Mouse (Mus musculus) forebrain, embryonic 16.5 days (tissue): ENCODE results near the gene Fxyd7. TPM values are rescaled to one million over a fixed set of nuclear protein-coding genes. Genes with fewer than 3 reads are reported as not detected.

Experiments
- ATAC-seq: fragments of 200-750 bp; cut with Nextera tagmentation; 2 replicates; pipeline ENCODE4 v1.8.0; 2017; ENCODE audit warnings: mild to moderate bottlenecking, moderate library complexity
- H3K27ac ChIP-seq: fragments of 300-500 bp; sonication (generic); 2 replicates; pipeline ENCODE4 v1.5.1; 2014; ENCODE audit warnings: low read length, control low read depth
- H3K27me3 ChIP-seq: fragments of 300-500 bp; sonication (generic); replicated peaks from 2 replicates; pipeline ENCODE4 v1.6.1; 2014; ENCODE audit warnings: low read length; ENCODE audit not compliant: control insufficient read depth, insufficient read depth
- H3K36me3 ChIP-seq: fragments of 300-500 bp; sonication (generic); 2 replicates; pipeline ENCODE4 v1.6.1; 2014; ENCODE audit not compliant: control insufficient read depth, insufficient read depth
- H3K4me1 ChIP-seq: fragments of 300-500 bp; sonication (generic); replicated peaks from 2 replicates; pipeline ENCODE4 v1.6.1; 2014; ENCODE audit warnings: low read length; ENCODE audit not compliant: control insufficient read depth, insufficient read depth
- H3K4me2 ChIP-seq: fragments of 300-500 bp; sonication (generic); 2 replicates; pipeline ENCODE4 v1.6.1; 2014; ENCODE audit warnings: mild to moderate bottlenecking, low read length, control low read depth
- H3K4me3 ChIP-seq: fragments of 300-500 bp; sonication (generic); replicated peaks from 2 replicates; pipeline ENCODE4 v1.5.1; 2014; ENCODE audit warnings: mild to moderate bottlenecking, low read length, control low read depth
- H3K9ac ChIP-seq: fragments of 300-500 bp; sonication (generic); replicated peaks from 2 replicates; pipeline ENCODE4 v1.6.1; 2014; ENCODE audit warnings: low read depth, low read length, control low read depth
- H3K9me3 ChIP-seq: fragments of 300-500 bp; sonication (generic); 2 replicates; pipeline ENCODE4 v1.6.1; 2016; ENCODE audit warnings: low read length; ENCODE audit not compliant: control insufficient read depth
- WGBS: fragments of 180-500 bp; shearing (Covaris S2); extraction: QIAGEN DNeasy Blood & Tissue Kit; methylation state at CpG from one replicate; pipeline ENCODE4 v1.1.7; 2014; 5-methylcytosine and 5-hydroxymethylcytosine counted together
- polyA plus RNA-seq: library from polyadenylated mRNA; unstranded; fragments of >200 nt; fragmentation: Nextera tagmentation; extraction: Ambion mirVana; gene quantifications from 2 replicates; pipeline ENCODE4 v1.2.1, GENCODE M21; 2015

Fxyd7 gene
- 51.0 and 95.0 TPM in 2 replicates for polyA plus RNA-seq

GRCm38 (mm10) chr7:31051321-31052021 is at the start of gene Fxyd7:
Fxyd7 (minus strand) TSS chr7:31051467.
- Histone ChIP-seq H3K27ac (no peak within 1 kb of the TSS), H3K27me3 (peaks cover 30% of the 10 kb centered on the region)

GRCm38 (mm10) chr7:31100786-31101185 is 49.5 kb upstream of the Fxyd7 start:
- no peaks in the 10 kb centered on the region for H3K27me3 ChIP-seq
- WGBS = 84% methylated on average over 14 of the region's 14 CpGs
- H3K4me2 ChIP-seq = no peak overlapping the region
- no peaks in the 10 kb centered on the region for H3K9me3 ChIP-seq
- no peaks in the 10 kb centered on the region for H3K36me3 ChIP-seq
- no peak for ATAC-seq
- H3K4me3 ChIP-seq = no peak overlapping the region
- no peak overlapping the region for H3K27ac ChIP-seq
- H3K9ac ChIP-seq = no peak overlapping the region
- H3K4me1 ChIP-seq = no peaks in the 10 kb centered on the region

More at GRCm38 (mm10) chr7:31051321-31052021, at the start of gene Fxyd7:
- Histone ChIP-seq H3K4me1 (peaks cover 37% of the 10 kb centered on the region), H3K4me2 (peak within 1 kb of the TSS; percentile 58), H3K36me3 (no peaks in the 10 kb centered on the region), H3K9ac (peak within 1 kb of the TSS; percentile 37), H3K9me3 (no peaks in the 10 kb centered on the region), H3K4me3 (peak within 1 kb of the TSS; percentile 38)
- peak; percentile 22; the same call in 1 of the 2 replicates for ATAC-seq
- under 1% methylated on average over 26 of the region's 28 CpGs for WGBS

DNA sequence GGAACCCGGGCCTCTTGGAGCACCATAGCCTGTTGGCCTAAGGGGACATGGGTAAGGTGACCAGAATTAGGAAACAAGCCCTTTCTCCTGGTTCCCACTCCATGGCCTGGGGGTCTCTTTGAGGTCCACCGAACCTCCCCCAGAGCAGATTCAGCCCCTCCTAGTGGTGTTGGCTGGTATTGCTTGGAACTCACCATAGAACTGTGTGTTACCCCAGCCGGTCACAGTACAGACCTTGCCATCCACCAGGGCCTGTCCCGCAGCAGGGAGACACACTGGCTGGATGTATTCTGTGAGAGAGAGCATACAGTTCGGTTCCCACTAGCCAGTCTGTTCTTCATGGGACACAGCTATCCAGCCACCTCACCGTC is 48.3 kb upstream of the Fxyd7 start:
- Histone ChIP-seq H3K27me3 (no peaks in the 10 kb centered on the region), H3K4me1 (no peaks in the 10 kb centered on the region), H3K27ac (no peak overlapping the region), H3K9ac (no peak overlapping the region), H3K9me3 (no peaks in the 10 kb centered on the region), H3K36me3 (no peaks in the 10 kb centered on the region), H3K4me3 (no peak overlapping the region), H3K4me2 (no peak overlapping the region)
- ATAC-seq = no peak
- 87% methylated on average over 6 of the region's 6 CpGs for WGBS

GRCm38 (mm10) chr7:31098697-31099611 is 47.7 kb upstream of the Fxyd7 start:
- H3K9ac ChIP-seq = no peak overlapping the region
- H3K9me3 ChIP-seq = no peaks in the 10 kb centered on the region
- H3K27ac ChIP-seq = no peak overlapping the region
- H3K4me3 ChIP-seq = no peak overlapping the region
- 78% methylated on average over 22 of the region's 22 CpGs for WGBS
- no peak overlapping the region for H3K4me2 ChIP-seq
- H3K36me3 ChIP-seq = no peaks in the 10 kb centered on the region
- no peaks in the 10 kb centered on the region for H3K27me3 ChIP-seq
- H3K4me1 ChIP-seq = no peaks in the 10 kb centered on the region
- ATAC-seq = no peak

DNA sequence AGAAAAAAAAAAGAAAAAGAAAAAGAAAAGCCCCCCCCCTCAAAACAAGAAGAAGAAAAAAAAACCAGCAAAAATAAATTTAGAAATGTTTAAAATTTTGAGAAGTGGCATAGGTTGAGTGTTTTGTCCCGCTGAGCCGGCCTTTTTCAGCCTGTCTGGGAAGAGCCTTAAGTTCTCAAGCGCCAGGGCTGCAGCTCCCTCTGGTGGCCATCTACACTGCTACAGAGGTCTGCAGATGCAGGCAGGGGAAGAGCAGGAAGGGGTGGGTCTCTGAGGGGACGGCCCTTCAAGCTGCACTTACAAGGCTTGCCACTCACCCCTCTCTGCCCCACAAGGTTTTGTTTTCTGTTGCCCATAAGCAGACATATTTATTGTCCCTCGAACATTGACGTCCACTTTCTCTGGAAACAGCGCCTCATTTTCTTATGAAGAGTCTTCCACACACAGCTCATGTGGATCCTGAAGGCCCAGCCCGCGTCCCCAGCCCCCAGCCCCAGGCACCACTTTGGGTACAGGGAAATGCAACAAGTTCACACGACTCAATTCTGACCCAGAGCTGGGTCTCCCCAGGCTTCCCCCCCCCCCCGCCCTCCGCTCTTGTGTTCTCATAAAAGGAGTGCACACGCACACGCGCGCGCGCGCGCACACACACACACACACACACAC is 46.4 kb upstream of the Fxyd7 start:
- Histone ChIP-seq H3K4me1 (0 out of 2 replicates have a peak, but pooled peaks cover 3% of the 10 kb centered on the region), H3K9ac (0 out of 2 replicates have a peak overlapping the region, but pooled peaks have one; percentile 7), H3K27ac (no peak overlapping the region), H3K4me2 (peak overlapping the region; percentile 42), H3K4me3 (peak overlapping the region; percentile 27), H3K27me3 (no peaks in the 10 kb centered on the region), H3K36me3 (no peaks in the 10 kb centered on the region), H3K9me3 (no peaks in the 10 kb centered on the region)
- 49% methylated on average over 19 of the region's 20 CpGs for WGBS
- ATAC-seq = peak; percentile 97

DNA sequence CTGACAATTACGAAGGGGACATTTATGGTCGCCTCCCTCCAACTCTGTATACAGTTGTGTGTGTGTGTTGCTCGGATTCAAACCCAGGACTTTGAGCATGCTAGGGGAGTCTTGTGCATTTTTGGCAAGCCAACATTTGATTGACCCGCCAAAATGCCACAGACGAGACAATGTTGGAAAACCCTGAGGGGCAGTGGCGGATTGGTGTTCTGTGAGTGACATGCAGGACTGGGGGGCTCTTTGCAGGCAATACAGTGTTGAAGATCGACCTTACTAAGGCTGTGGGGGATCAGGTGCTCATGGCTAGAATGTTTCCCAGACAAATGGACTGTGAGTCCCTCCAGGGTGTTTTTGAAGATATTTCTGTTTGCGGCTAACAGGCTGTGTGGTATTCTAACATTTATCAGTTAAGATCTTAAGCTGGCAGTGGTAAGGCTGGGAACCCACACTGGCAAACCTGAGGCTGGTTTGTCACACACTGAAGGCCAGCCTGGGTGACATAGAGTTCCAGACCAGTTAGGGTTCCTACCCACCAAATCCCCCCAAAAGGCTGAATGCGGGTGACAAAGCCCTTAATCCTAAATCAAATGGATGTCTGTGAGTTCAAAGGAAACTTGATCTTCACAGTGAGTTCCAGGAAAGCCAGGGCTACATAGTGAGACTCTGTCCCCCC is 45.8 kb upstream of the Fxyd7 start:
- ATAC-seq = no peak
- no peaks in the 10 kb centered on the region for H3K9me3 ChIP-seq
- 0 out of 2 replicates have a peak, but pooled peaks cover 3% of the 10 kb centered on the region for H3K4me1 ChIP-seq
- H3K27ac ChIP-seq = no peak overlapping the region
- H3K4me3 ChIP-seq = no peak overlapping the region
- no peaks in the 10 kb centered on the region for H3K36me3 ChIP-seq
- no peaks in the 10 kb centered on the region for H3K27me3 ChIP-seq
- H3K4me2 ChIP-seq = no peak overlapping the region
- H3K9ac ChIP-seq = no peak overlapping the region
- WGBS = 71% methylated on average over 9 of the region's 9 CpGs

GRCm38 (mm10) chr7:31094774-31095501 is 43.7 kb upstream of the Fxyd7 start:
- no peaks in the 10 kb centered on the region for H3K9me3 ChIP-seq
- no peak overlapping the region for H3K27ac ChIP-seq
- H3K4me1 ChIP-seq = 0 out of 2 replicates have a peak, but pooled peaks cover 3% of the 10 kb centered on the region
- 24% methylated on average over 12 of the region's 12 CpGs for WGBS
- H3K9ac ChIP-seq = no peak overlapping the region
- no peak for ATAC-seq
- no peak overlapping the region for H3K4me2 ChIP-seq
- H3K4me3 ChIP-seq = no peak overlapping the region
- H3K27me3 ChIP-seq = no peaks in the 10 kb centered on the region; the same call in 1 of the 2 replicates
- H3K36me3 ChIP-seq = no peaks in the 10 kb centered on the region

DNA sequence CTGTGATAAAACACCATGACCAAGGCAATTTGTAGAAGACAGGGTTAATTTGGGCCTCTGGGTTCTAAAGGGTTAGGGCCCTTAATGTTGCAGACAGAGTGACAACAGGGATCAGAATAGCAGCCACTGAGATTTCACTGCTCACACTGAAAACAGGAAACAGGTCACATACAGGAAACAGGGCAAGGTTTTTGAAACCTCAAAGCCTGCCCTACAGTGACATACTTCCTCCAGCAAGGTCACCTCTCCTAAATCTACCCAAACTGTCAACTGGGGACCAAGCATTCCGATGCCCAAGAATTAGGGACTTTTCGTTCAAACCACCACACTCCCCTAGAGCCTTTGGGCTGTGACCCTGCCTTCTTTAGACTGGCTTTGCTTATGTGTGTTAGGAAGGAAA is 38.5 kb upstream of the Fxyd7 start:
- ATAC-seq = no peak
- no peak overlapping the region for H3K4me3 ChIP-seq
- H3K27me3 ChIP-seq = no peaks in the 10 kb centered on the region; the same call in 1 of the 2 replicates
- H3K4me1 ChIP-seq = 0 out of 2 replicates have a peak, but pooled peaks cover 3% of the 10 kb centered on the region
- 89% methylated on average over 2 of the region's 2 CpGs for WGBS
- H3K36me3 ChIP-seq = no peaks in the 10 kb centered on the region
- H3K9me3 ChIP-seq = no peaks in the 10 kb centered on the region
- H3K27ac ChIP-seq = no peak overlapping the region
- no peak overlapping the region for H3K4me2 ChIP-seq
- H3K9ac ChIP-seq = no peak overlapping the region
